Mouse (Mus musculus) adrenal gland, adult 8-10 months (tissue): ENCODE measurements at regions not wholly inside any gene's neighbourhood (a gene's known extent, or its start where the extent isn't known, plus 50 kb on each side); places are given as distances from the start of the nearest gene placed in this dataset.

Source experiments
- DNase-seq: peaks from one replicate; pipeline ENCODE4 v3.0.0; 2022

- no peak for DNase-seq
Measured at GRCm38 (mm10) chr13:60364778-60365672, 187.9 kb upstream of the Gas1 start.

- DNase-seq = no peak
Measured at GRCm38 (mm10) chr13:60369216-60369615, 192.1 kb upstream of the Gas1 start.

- DNase-seq = no peak
Measured at GRCm38 (mm10) chr13:60371656-60372055, 194.5 kb upstream of the Gas1 start.

GRCm38 (mm10) chr13:60376705-60377104 lies 199.5 kb upstream of the Gas1 start:
- no peak for DNase-seq

- DNase-seq = no peak
Measured at GRCm38 (mm10) chr13:60382855-60383254, 205.7 kb upstream of the Gas1 start.

GRCm38 (mm10) chr13:60398836-60399235 lies 202.9 kb upstream of the Dapk1 start:
- DNase-seq = no peak

GRCm38 (mm10) chr13:60400764-60401487 lies 200.8 kb upstream of the Dapk1 start:
- DNase-seq = no peak

- no peak for DNase-seq
Measured at GRCm38 (mm10) chr13:60403471-60403870, 198.3 kb upstream of the Dapk1 start.

- DNase-seq = no peak
Measured at GRCm38 (mm10) chr13:60407344-60407743, 194.4 kb upstream of the Dapk1 start.

- DNase-seq = peak; percentile 45
Measured at GRCm38 (mm10) chr13:60409706-60410502, 191.8 kb upstream of the Dapk1 start.

GRCm38 (mm10) chr13:60416024-60416423 lies 185.7 kb upstream of the Dapk1 start:
- DNase-seq = no peak

GRCm38 (mm10) chr13:60417015-60417414 lies 184.7 kb upstream of the Dapk1 start:
- no peak for DNase-seq

GRCm38 (mm10) chr13:60417436-60418158 lies 184.2 kb upstream of the Dapk1 start:
- peak; percentile 60 for DNase-seq

GRCm38 (mm10) chr13:60420386-60420785 lies 181.4 kb upstream of the Dapk1 start:
- DNase-seq = no peak

- no peak for DNase-seq
Measured at GRCm38 (mm10) chr13:60420842-60421696, 180.7 kb upstream of the Dapk1 start.

- no peak for DNase-seq
Measured at GRCm38 (mm10) chr13:60424267-60424666, 177.5 kb upstream of the Dapk1 start.

GRCm38 (mm10) chr13:60425140-60425539 lies 176.6 kb upstream of the Dapk1 start:
- no peak for DNase-seq

- no peak for DNase-seq
Measured at GRCm38 (mm10) chr13:60425556-60425955, 176.2 kb upstream of the Dapk1 start.

- no peak for DNase-seq
Measured at GRCm38 (mm10) chr13:60426192-60426840, 175.4 kb upstream of the Dapk1 start.

GRCm38 (mm10) chr13:60427077-60427476 lies 174.7 kb upstream of the Dapk1 start:
- no peak for DNase-seq
